Mouse (Mus musculus): Measurements from ENCODE around the gene Adig. TPM values are rescaled to one million over a fixed set of nuclear protein-coding genes. Genes with fewer than 3 reads are reported as not detected.

Gene Adig
- total and polyA plus RNA-seq, 3 experiments: 4.1 to 21.4 (median 4.7) TPM

DNA sequence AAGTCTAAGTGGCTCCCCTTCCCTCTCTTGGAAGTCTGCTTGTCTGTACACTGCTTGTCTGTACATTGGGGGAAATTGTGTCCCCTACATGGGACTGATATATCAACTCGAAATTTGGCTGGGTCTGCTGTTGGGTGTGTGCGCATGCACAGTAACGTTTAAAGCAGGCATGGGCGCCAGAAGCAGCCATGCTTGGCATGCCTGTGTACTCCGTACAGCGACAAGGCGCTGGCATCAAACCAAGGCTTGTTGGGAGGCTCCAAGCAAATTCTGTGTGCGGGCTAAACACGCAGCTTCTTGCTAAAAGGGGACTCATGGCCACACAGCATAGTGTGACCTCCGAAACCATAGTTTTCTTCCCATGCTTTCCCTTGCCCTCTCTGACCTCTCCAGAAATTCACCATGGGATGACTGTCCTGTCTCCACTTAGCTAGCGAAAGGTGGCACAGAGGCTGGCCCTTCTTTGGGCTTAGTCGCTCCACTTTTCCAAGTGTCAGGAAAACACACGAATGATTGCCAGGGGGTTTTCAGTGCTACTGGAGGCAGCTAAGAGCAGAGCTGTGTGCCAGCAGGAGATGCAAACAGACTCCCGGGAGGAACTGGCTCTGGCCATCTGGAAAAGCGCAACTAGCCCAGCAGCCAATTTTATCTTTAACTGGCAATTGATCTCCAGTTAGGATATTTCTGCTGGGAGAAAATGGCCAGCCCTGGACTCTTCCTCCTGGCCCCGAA lies 21.9 kb downstream of the Adig start:
- no peaks in the 10 kb centered on the region for H3K79me2 ChIP-seq (replicated peaks; ENCODE audit: control insufficient read depth, insufficient read depth, low read length)

GRCm38 (mm10) chr2:158534090-158534489 lies 31.7 kb downstream of the Adig start:
- intact Hi-C loops (cut with DNase I): no loop called here
- Histone ChIP-seq H3K4me3 (no peak overlapping the region), H3K4me1 (ENCODE audit: control insufficient read depth, insufficient read depth, low read length) (no peaks in the 10 kb centered on the region), H3K27ac (no peak overlapping the region), H3K27me3 (ENCODE audit: control insufficient read depth, insufficient read depth, low read length) (no peaks in the 10 kb centered on the region; the same call in 1 of the 2 replicates), H3K36me3 (ENCODE audit: control insufficient read depth, insufficient read depth, low read length) (no peaks in the 10 kb centered on the region), H3K79me2 (replicated peaks; ENCODE audit: control insufficient read depth, insufficient read depth, low read length) (no peaks in the 10 kb centered on the region), H3K9ac (ENCODE audit: low read depth, low read length) (no peak overlapping the region)
- 2% methylated on average over 4 of the region's 4 CpGs for WGBS
- DNase-seq: peak; percentile 37 to 64
- TF ChIP-seq POLR2A (IDR thresholded peaks at IDR 0.05; ENCODE audit: insufficient read depth, low read depth, low read length) (no peak), CTCF (IDR thresholded peaks at IDR 0.05) (peak; percentile 90)

More for the DNA sequence above, 21.9 kb downstream of the Adig start:
- 58% methylated on average over 16 of the region's 16 CpGs for WGBS
- Histone ChIP-seq H3K4me3 (no peak overlapping the region), H3K9ac (ENCODE audit: low read depth, low read length) (no peak overlapping the region), H3K36me3 (ENCODE audit: control insufficient read depth, insufficient read depth, low read length) (no peaks in the 10 kb centered on the region), H3K4me1 (ENCODE audit: control insufficient read depth, insufficient read depth, low read length) (no peaks in the 10 kb centered on the region), H3K27ac (no peak overlapping the region), H3K27me3 (ENCODE audit: control insufficient read depth, insufficient read depth, low read length) (no peaks in the 10 kb centered on the region)
- TF ChIP-seq POLR2A (IDR thresholded peaks at IDR 0.05; ENCODE audit: insufficient read depth, low read depth, low read length): no peak
- TF ChIP-seq EP300 (IDR thresholded peaks at IDR 0.05; ENCODE audit: insufficient read depth, low read depth, low read length): no peak
- no peak for TF ChIP-seq CTCF (IDR thresholded peaks at IDR 0.05)
- intact Hi-C loops (cut with DNase I): no loop called here
- DNase-seq: peak in 1 of 2 experiments; percentile 18

DNA sequence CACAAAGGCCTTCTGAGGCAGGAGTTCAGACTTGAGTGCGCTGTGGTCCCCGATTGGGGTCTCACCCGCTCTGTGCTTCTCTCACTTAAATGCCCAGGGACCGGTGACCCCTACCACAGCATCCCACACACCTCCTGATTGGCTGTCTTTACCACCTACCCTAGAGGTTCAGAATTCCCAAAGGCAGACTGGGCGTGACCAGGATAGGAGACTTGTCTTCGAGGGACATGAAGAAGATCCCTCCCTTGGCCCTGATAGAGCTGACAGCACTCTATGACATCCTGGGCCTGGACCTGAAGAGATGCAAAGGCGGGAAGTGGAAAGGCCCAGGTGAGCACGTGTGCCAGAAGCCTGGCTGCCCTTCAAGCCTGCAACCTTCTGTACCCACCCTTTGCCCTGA lies 32.1 kb downstream of the Adig start:
- WGBS: 73% methylated on average over 8 of the region's 8 CpGs
- TF ChIP-seq CTCF (IDR thresholded peaks at IDR 0.05) (no peak), POLR2A (IDR thresholded peaks at IDR 0.05; ENCODE audit: insufficient read depth, low read depth, low read length) (no peak), EP300 (IDR thresholded peaks at IDR 0.05; ENCODE audit: insufficient read depth, low read depth, low read length) (no peak)
- no peaks in the 10 kb centered on the region for H3K79me2 ChIP-seq (replicated peaks; ENCODE audit: control insufficient read depth, insufficient read depth, low read length)
- H3K27me3 ChIP-seq (ENCODE audit: control insufficient read depth, insufficient read depth, low read length): no peaks in the 10 kb centered on the region; the same call in 1 of the 2 replicates
- no peaks in the 10 kb centered on the region for H3K4me1 ChIP-seq (ENCODE audit: control insufficient read depth, insufficient read depth, low read length)
- H3K27ac ChIP-seq: no peak overlapping the region
- no peak overlapping the region for H3K9ac ChIP-seq (ENCODE audit: low read depth, low read length)
- intact Hi-C loops (cut with DNase I): no loop called here
- no peak overlapping the region for H3K4me3 ChIP-seq
- H3K36me3 ChIP-seq (ENCODE audit: control insufficient read depth, insufficient read depth, low read length): no peaks in the 10 kb centered on the region
- no peak for DNase-seq

DNA sequence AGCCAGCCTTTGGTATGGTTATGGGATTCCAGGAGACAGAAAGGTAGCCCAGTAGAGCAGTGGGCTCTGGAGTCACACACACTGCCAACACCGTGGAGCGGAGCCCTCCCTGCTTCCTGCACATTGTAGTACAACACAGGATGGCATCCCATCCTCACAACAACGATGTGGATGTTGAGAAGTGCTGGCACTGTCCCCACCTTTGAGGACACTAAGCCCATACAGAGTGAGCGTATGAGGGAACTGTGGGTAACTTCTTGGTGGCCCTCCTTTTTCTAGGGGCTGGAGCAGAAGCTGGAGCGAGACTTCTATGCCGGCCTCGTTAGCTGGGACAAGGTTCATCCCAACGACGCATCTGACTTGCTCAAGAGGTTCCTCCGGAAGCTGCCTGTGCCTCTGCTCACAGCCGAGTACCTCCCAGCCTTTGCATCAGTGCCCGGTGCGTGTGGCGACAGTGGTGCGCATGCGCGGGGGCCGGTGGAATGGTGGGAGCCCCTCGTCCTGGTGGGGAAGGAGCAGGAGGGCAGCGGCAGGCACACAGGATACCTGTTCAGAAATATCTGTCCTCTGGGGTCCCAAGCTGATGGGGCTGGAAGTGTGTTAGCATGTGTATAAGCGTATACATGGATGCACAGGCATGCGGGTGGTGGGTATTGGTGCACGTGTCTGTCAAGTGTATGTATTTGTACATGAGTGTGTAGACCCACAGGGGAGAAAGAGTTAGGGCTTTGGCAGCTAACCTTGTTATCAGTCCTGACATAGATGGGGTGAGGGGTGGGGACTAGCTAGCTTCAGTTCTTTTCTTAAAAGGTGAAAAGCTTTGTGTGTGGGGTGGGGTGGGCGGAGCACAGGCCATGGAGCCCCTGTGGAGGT lies 37.3 kb downstream of the Adig start:
- no peaks in the 10 kb centered on the region for H3K79me2 ChIP-seq (replicated peaks; ENCODE audit: control insufficient read depth, insufficient read depth, low read length)
- intact Hi-C loops (cut with DNase I): no loop called here
- no peak overlapping the region for H3K4me3 ChIP-seq
- no peak overlapping the region for H3K27ac ChIP-seq
- DNase-seq: no peak
- TF ChIP-seq CTCF (IDR thresholded peaks at IDR 0.05) (no peak), POLR2A (IDR thresholded peaks at IDR 0.05; ENCODE audit: insufficient read depth, low read depth, low read length) (no peak), EP300 (IDR thresholded peaks at IDR 0.05; ENCODE audit: insufficient read depth, low read depth, low read length) (no peak)
- WGBS: 47% methylated on average over 24 of the region's 24 CpGs
- H3K4me1 ChIP-seq (ENCODE audit: control insufficient read depth, insufficient read depth, low read length): no peaks in the 10 kb centered on the region
- peaks cover 2% of the 10 kb centered on the region; the same call in 1 of the 2 replicates for H3K27me3 ChIP-seq (ENCODE audit: control insufficient read depth, insufficient read depth, low read length)
- H3K9ac ChIP-seq (ENCODE audit: low read depth, low read length): no peak overlapping the region
- no peaks in the 10 kb centered on the region for H3K36me3 ChIP-seq (ENCODE audit: control insufficient read depth, insufficient read depth, low read length)

- Histone ChIP-seq H3K27ac (no peak overlapping the region), H3K4me1 (ENCODE audit: control insufficient read depth, insufficient read depth, low read length) (no peaks in the 10 kb centered on the region), H3K79me2 (replicated peaks; ENCODE audit: control insufficient read depth, insufficient read depth, low read length) (no peaks in the 10 kb centered on the region), H3K9ac (ENCODE audit: low read depth, low read length) (no peak overlapping the region), H3K4me3 (no peak overlapping the region), H3K27me3 (ENCODE audit: control insufficient read depth, insufficient read depth, low read length) (peaks cover 2% of the 10 kb centered on the region; the same call in 1 of the 2 replicates), H3K36me3 (ENCODE audit: control insufficient read depth, insufficient read depth, low read length) (no peaks in the 10 kb centered on the region)
- no peak for DNase-seq
- intact Hi-C loops (cut with DNase I): no loop called here
- WGBS: 29% methylated on average over 4 of the region's 4 CpGs
- no peak for TF ChIP-seq POLR2A (IDR thresholded peaks at IDR 0.05; ENCODE audit: insufficient read depth, low read depth, low read length)
Measured at GRCm38 (mm10) chr2:158541286-158541685, 38.9 kb downstream of the Adig start.

DNA sequence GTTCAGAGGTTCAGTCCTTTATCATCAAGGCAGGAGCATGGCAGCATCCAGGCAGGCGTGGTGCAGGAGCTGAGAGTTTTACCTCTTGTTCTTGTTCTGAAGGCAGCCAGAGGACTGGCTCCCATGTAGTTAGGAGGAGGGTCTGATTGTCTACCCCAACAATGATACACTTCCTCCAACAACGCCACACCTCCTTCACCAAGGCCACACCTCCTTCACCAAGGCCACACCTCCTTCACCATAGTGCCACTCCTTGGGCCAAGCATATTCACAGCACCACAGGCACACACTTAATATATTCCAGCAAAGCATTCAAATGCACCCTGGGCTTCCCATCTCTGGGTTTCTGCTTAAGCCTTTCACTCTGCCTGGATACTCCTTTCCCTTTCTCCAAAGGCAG lies 42.9 kb downstream of the Adig start:
- 56% methylated on average over 2 of the region's 2 CpGs for WGBS
- DNase-seq: no peak
- no peak overlapping the region for H3K27ac ChIP-seq
- H3K36me3 ChIP-seq (ENCODE audit: control insufficient read depth, insufficient read depth, low read length): no peaks in the 10 kb centered on the region
- intact Hi-C loops (cut with DNase I): loop anchor here (5.0 kb wide), 2 partner anchors 202 to 317 kb away; no protein-coding TSS in a partner anchor
- H3K4me3 ChIP-seq: no peak overlapping the region
- no peak overlapping the region for H3K9ac ChIP-seq (ENCODE audit: low read depth, low read length)
- H3K27me3 ChIP-seq (ENCODE audit: control insufficient read depth, insufficient read depth, low read length): 0 out of 2 replicates have a peak, but pooled peaks cover 2% of the 10 kb centered on the region
- no peaks in the 10 kb centered on the region for H3K79me2 ChIP-seq (replicated peaks; ENCODE audit: control insufficient read depth, insufficient read depth, low read length)
- TF ChIP-seq CTCF (IDR thresholded peaks at IDR 0.05) (no peak), POLR2A (IDR thresholded peaks at IDR 0.05; ENCODE audit: insufficient read depth, low read depth, low read length) (no peak), EP300 (IDR thresholded peaks at IDR 0.05; ENCODE audit: insufficient read depth, low read depth, low read length) (no peak)
- no peaks in the 10 kb centered on the region for H3K4me1 ChIP-seq (ENCODE audit: control insufficient read depth, insufficient read depth, low read length)

All from heart, adult 2 months (tissue).